Mouse (Mus musculus) forebrain, embryonic 14.5 days (tissue): Measurements from ENCODE around the gene Dock4. TPM values are rescaled to one million over a fixed set of nuclear protein-coding genes. Genes with fewer than 3 reads are reported as not detected.

ENCODE experiments used
- ATAC-seq: fragments of 200-750 bp; cut with Nextera tagmentation; 2 replicates; pipeline ENCODE4 v1.8.0; 2017; ENCODE audit warnings: mild to moderate bottlenecking, moderate library complexity
- DNase-seq: peaks from one replicate; pipeline ENCODE4 v3.0.0-alpha.2; 2015; ENCODE audit warnings: low spot score
- H3K27ac ChIP-seq: fragments of 300-500 bp; sonication (generic); 2 replicates; pipeline ENCODE4 v1.5.1; 2014; ENCODE audit warnings: low read depth, mild to moderate bottlenecking, control low read depth, low read length, moderate library complexity
- H3K27me3 ChIP-seq: fragments of 300-500 bp; sonication (generic); replicated peaks from 2 replicates; pipeline ENCODE4 v1.6.1; 2014; ENCODE audit warnings: low read length, control low read depth, mixed read lengths; ENCODE audit not compliant: control insufficient read depth, insufficient read depth
- H3K36me3 ChIP-seq: fragments of 300-500 bp; sonication (generic); 2 replicates; pipeline ENCODE4 v1.6.1; 2014; ENCODE audit warnings: low read length, control low read depth; ENCODE audit not compliant: control insufficient read depth, insufficient read depth
- H3K4me1 ChIP-seq: fragments of 300-500 bp; sonication (generic); 2 replicates; pipeline ENCODE4 v1.6.1; 2014; ENCODE audit warnings: antibody characterized with exemption, low read length, control low read depth; ENCODE audit not compliant: control insufficient read depth, insufficient read depth
- H3K4me2 ChIP-seq: fragments of 300-500 bp; sonication (generic); 2 replicates; pipeline ENCODE4 v1.6.1; 2014; ENCODE audit warnings: mild to moderate bottlenecking, control low read depth, low read length
- H3K4me3 ChIP-seq: fragments of 300-500 bp; sonication (generic); 2 replicates; pipeline ENCODE4 v1.5.1; 2014; ENCODE audit warnings: low read depth, low read length, control low read depth
- H3K9ac ChIP-seq: fragments of 300-500 bp; sonication (generic); 2 replicates; pipeline ENCODE4 v1.6.1; 2014; ENCODE audit warnings: mild to moderate bottlenecking, low read length, control low read depth, moderate library complexity
- H3K9me3 ChIP-seq: fragments of 300-500 bp; sonication (generic); replicated peaks from 2 replicates; pipeline ENCODE4 v1.6.1; 2016; ENCODE audit warnings: low read length, control low read depth, mixed read lengths; ENCODE audit not compliant: control insufficient read depth
- WGBS: fragments of 180-500 bp; shearing (Covaris S2); extraction: QIAGEN DNeasy Blood & Tissue Kit; methylation state at CpG from one replicate; pipeline ENCODE4 v1.1.7; 2014; 5-methylcytosine and 5-hydroxymethylcytosine counted together
- polyA plus RNA-seq: library from polyadenylated mRNA; unstranded; fragments of >200 nt; fragmentation: Nextera tagmentation; extraction: Ambion mirVana; gene quantifications from 2 replicates; pipeline ENCODE4 v1.2.1, GENCODE M21; 2014

Dock4 gene
- polyA plus RNA-seq, 1 experiment from 2014 or later: 9.7 TPM

DNA sequence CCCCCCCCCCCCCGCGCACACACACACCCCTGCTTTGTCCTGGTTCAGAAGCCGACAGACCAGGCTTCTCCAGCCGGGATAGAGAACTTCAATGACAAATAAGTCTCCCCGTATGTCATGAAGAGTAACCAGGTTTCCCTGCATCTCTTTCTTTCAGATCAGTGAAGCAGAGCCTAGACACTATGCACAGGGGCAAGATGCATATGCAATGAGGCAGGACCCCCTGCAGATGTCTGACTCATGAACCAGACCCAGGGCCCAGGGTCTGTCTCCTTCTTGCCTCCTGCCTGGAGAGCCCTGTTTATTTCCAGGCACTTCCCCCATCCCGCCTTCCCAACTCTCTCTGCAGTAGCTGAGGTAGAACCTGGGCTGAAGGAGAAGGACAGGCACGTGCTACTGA lies 448.0 kb downstream of the Dock4 start:
- Histone ChIP-seq H3K9me3 (no peaks in the 10 kb centered on the region), H3K4me1 (no peaks in the 10 kb centered on the region), H3K36me3 (no peaks in the 10 kb centered on the region), H3K9ac (no peak overlapping the region), H3K4me3 (no peak overlapping the region), H3K4me2 (no peak overlapping the region), H3K27ac (no peak overlapping the region), H3K27me3 (no peaks in the 10 kb centered on the region)
- WGBS: 50% methylated on average over 5 of the region's 7 CpGs
- no peak for DNase-seq
- no peak for ATAC-seq

DNA sequence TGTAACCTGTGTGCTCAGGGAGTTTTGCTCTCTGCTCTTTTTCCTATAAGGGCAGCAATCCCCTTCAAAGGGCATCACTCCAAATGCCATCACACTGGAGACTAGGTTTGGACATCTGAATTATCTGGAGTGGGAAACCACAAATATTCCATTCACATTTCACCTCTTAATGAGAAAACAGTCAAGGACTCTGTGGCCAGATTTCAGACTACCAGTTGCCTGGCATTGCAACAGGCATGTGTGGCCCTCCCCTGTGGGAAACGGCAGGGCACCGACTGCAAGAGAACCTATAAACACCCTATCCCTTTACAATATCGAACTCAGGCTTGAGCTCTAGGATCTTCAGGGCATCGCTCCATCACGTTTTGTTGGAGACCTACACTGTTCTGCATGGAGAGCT lies 448.9 kb downstream of the Dock4 start:
- no peak for DNase-seq
- H3K27ac ChIP-seq: no peak overlapping the region
- H3K4me1 ChIP-seq: no peaks in the 10 kb centered on the region
- ATAC-seq: no peak
- H3K27me3 ChIP-seq: no peaks in the 10 kb centered on the region
- no peak overlapping the region for H3K9ac ChIP-seq
- H3K36me3 ChIP-seq: no peaks in the 10 kb centered on the region
- no peak overlapping the region for H3K4me2 ChIP-seq
- no peaks in the 10 kb centered on the region for H3K9me3 ChIP-seq
- WGBS: 94% methylated on average over 5 of the region's 5 CpGs
- no peak overlapping the region for H3K4me3 ChIP-seq

Other genes starting within 250 kb of the Dock4 start
- gene Lsmem1, start 246.5 kb upstream of the Dock4 start, polyA plus RNA-seq: not detected in 2 replicates
- gene Ifrd1, start 197.4 kb upstream of the Dock4 start, polyA plus RNA-seq: 188 and 206 TPM in 2 replicates
- 32.5 and 37.6 TPM in 2 replicates for gene Zfp277, start 50 bp upstream of the Dock4 start, polyA plus RNA-seq